Mouse (Mus musculus): ENCODE measurements around the gene Afap1.

DNA sequence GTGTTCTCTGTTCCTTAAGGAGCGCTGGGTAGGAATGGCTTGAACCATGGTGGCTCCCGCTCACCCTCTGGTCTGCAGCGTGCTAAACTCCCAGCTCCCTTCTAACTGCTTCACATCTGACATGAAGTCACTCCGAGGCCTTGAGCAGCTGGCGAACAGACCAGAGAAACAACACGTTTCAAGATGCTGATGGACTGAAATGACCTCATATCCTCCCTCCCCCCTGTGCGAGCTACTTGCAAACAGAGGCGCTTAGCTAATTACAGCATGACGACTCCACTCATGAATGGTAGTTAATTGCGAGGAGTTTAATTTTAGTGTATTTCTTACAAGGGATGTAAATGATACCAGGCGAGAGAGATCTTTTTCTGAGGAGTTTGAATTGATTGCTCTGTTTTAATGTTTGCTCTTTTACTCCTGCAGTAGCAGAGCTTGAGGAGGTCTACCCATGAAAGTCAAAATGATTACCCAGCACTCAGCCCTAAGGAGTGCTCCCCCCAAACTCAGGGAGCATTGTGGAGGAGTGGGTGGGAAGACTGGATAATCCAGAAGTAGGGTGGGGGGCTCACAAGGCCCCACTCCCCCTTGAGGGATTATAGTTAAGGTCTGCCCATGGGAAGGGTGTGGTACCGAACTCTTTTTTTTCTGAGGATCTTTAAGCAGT is 61.1 kb downstream of the Afap1 start:
- no peak for TF ChIP-seq POLR2AphosphoS2 (IDR thresholded peaks at IDR 0.05; ENCODE audit: insufficient read length, low read depth)
- no peak for TF ChIP-seq POLR2A (IDR thresholded peaks at IDR 0.05; ENCODE audit: insufficient read length, low read depth)
- no peak for TF ChIP-seq USF1 (IDR thresholded peaks at IDR 0.05; ENCODE audit: low read depth)
- TF ChIP-seq MAX (IDR thresholded peaks at IDR 0.05; ENCODE audit: low read depth), result no peak
- TF ChIP-seq TCF12 (IDR thresholded peaks at IDR 0.05; ENCODE audit: insufficient read depth, poor library complexity, severe bottlenecking), result no peak
- no peak for TF ChIP-seq CEBPB (IDR thresholded peaks at IDR 0.05; ENCODE audit: insufficient read depth, poor library complexity, severe bottlenecking)
